Mouse (Mus musculus): ENCODE results near the gene Gm21488. TPM values are rescaled to one million over a fixed set of nuclear protein-coding genes. Genes with fewer than 3 reads are reported as not detected.
"Not testable (repeated sequence)": the region's sequence is repeated elsewhere in the genome, so short reads cannot be mapped to it uniquely, and the experiment has no call there.

Gm21488 gene
- total RNA-seq (2021) = not detected

DNA sequence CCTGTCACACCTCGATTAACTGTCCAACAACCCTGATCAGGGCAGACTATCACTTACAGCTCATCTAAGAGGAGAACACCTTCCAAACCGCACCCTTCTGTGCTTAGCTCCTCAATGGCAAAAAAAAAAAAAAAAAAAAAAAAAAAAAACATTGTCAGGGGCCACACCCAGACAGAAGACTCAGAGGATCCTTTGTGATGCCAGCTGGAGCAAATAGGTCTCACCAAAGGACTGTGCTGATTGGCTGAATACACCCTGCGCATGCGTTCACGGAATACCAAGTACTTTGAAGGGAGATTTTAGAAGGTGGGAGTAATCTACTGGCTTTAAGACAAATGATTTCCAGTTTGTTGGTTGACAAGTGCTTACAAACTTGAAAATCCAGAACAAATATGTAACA lies at the start of gene Gm21488:
Gm21488 (minus strand) TSS at position 101 of the 400 bp plus-strand sequence.
- DNase-seq = not testable (repeated sequence)
